Mouse (Mus musculus) heart, embryonic 15.5 days (tissue): ENCODE data around the gene Btg1-ps1. TPM values are rescaled to one million over a fixed set of nuclear protein-coding genes. Genes with fewer than 3 reads are reported as not detected.
"Not testable (repeated sequence)": the region's sequence is repeated elsewhere in the genome, so short reads cannot be mapped to it uniquely, and the experiment has no call there.

Experiments used
- ATAC-seq: fragments of 200-750 bp; cut with Nextera tagmentation; replicated peaks from 2 replicates; pipeline ENCODE4 v1.8.0; 2017; ENCODE audit warnings: low read depth, moderate TSS enrichment; ENCODE audit not compliant: insufficient number of reproducible peaks, insufficient read depth, low FRiP score
- H3K27ac ChIP-seq: fragments of 300-500 bp; sonication (generic); 2 replicates; pipeline ENCODE4 v1.5.1; 2015; ENCODE audit warnings: mild to moderate bottlenecking, inconsistent platforms
- H3K27me3 ChIP-seq: fragments of 300-500 bp; sonication (generic); 2 replicates; pipeline ENCODE4 v1.6.1; 2015; ENCODE audit warnings: inconsistent platforms
- H3K36me3 ChIP-seq: fragments of 300-500 bp; sonication (generic); 2 replicates; pipeline ENCODE4 v1.6.1; 2015; ENCODE audit warnings: mild to moderate bottlenecking, inconsistent platforms
- H3K4me1 ChIP-seq: fragments of 300-500 bp; sonication (generic); replicated peaks from 2 replicates; pipeline ENCODE4 v1.6.1; 2015; ENCODE audit warnings: inconsistent platforms
- H3K4me2 ChIP-seq: fragments of 300-500 bp; sonication (generic); 2 replicates; pipeline ENCODE4 v1.6.1; 2015; ENCODE audit warnings: inconsistent platforms, mild to moderate bottlenecking, moderate library complexity
- H3K4me3 ChIP-seq: fragments of 300-500 bp; sonication (generic); 2 replicates; pipeline ENCODE4 v1.5.1; 2015; ENCODE audit warnings: mild to moderate bottlenecking, inconsistent platforms
- H3K9ac ChIP-seq: fragments of 300-500 bp; sonication (generic); 2 replicates; pipeline ENCODE4 v1.6.1; 2015; ENCODE audit warnings: mild to moderate bottlenecking, inconsistent platforms
- H3K9me3 ChIP-seq: fragments of 300-500 bp; sonication (generic); replicated peaks from 2 replicates; pipeline ENCODE4 v1.6.1; 2016; ENCODE audit warnings: inconsistent platforms
- WGBS: fragments of 180-500 bp; shearing (Covaris S2); methylation state at CpG from one replicate; pipeline ENCODE4 v1.1.7; 2015; ENCODE audit warnings: mixed read lengths; 5-methylcytosine and 5-hydroxymethylcytosine counted together
- polyA plus RNA-seq: library from polyadenylated mRNA; unstranded; fragments of >200 nt; fragmentation: Nextera tagmentation; extraction: Ambion mirVana; gene quantifications from 2 replicates; pipeline ENCODE4 v1.2.1, GENCODE M21; 2015

Btg1-ps1 gene
- not detected in 2 replicates for polyA plus RNA-seq

- H3K27me3 ChIP-seq, ATAC-seq, H3K4me2 ChIP-seq, H3K4me3 ChIP-seq, H3K4me1 ChIP-seq, H3K27ac ChIP-seq, H3K9ac ChIP-seq, H3K36me3 ChIP-seq, H3K9me3 ChIP-seq: not testable (repeated sequence)
Observed at GRCm38 (mm10) chrX:38018597-38018996, at the start of gene Btg1-ps1. Btg1-ps1 (minus strand) TSS chrX:38018815.

GRCm38 (mm10) chrX:38066175-38066574 is 47.6 kb upstream of the Btg1-ps1 start, which contains the start of gene Rhox10:
Rhox10 (plus strand) TSS chrX:38066475.
- H3K4me2 ChIP-seq, result no peak within 1 kb of the TSS
- no peak within 1 kb of the TSS for H3K9ac ChIP-seq
- H3K4me3 ChIP-seq, result no peak within 1 kb of the TSS
- H3K4me1 ChIP-seq, result no peaks in the 10 kb centered on the region
- 86% methylated on average over 11 of the region's 11 CpGs for WGBS
- H3K36me3 ChIP-seq, result no peaks in the 10 kb centered on the region
- H3K27me3 ChIP-seq, result no peaks in the 10 kb centered on the region
- no peak within 1 kb of the TSS for H3K27ac ChIP-seq
- no peak for ATAC-seq
- H3K9me3 ChIP-seq, result no peaks in the 10 kb centered on the region

GRCm38 (mm10) chrX:38061544-38061943 is 42.9 kb upstream of the Btg1-ps1 start:
- no peak overlapping the region for H3K27ac ChIP-seq
- H3K27me3 ChIP-seq, result no peaks in the 10 kb centered on the region
- 0% methylated on average over 1 of the region's 1 CpGs for WGBS
- H3K36me3 ChIP-seq, result no peaks in the 10 kb centered on the region
- H3K9ac ChIP-seq, result no peak overlapping the region
- H3K4me2 ChIP-seq, result no peak overlapping the region
- no peak for ATAC-seq
- H3K4me3 ChIP-seq, result no peak overlapping the region
- no peaks in the 10 kb centered on the region for H3K9me3 ChIP-seq
- H3K4me1 ChIP-seq, result no peaks in the 10 kb centered on the region

- H3K27ac ChIP-seq, H3K4me2 ChIP-seq, H3K27me3 ChIP-seq, H3K4me3 ChIP-seq, H3K4me1 ChIP-seq, H3K9ac ChIP-seq, H3K9me3 ChIP-seq, ATAC-seq, H3K36me3 ChIP-seq: not testable (repeated sequence)
Observed at GRCm38 (mm10) chrX:38043014-38043413, 24.4 kb upstream of the Btg1-ps1 start, which contains the start of gene Btg1-ps2. Btg1-ps2 (minus strand) TSS chrX:38043114.

- H3K36me3 ChIP-seq, result no peaks in the 10 kb centered on the region
- no peaks in the 10 kb centered on the region for H3K9me3 ChIP-seq
- no peak overlapping the region for H3K4me2 ChIP-seq
- no peak overlapping the region for H3K9ac ChIP-seq
- WGBS, result 80% methylated on average over 5 of the region's 5 CpGs
- no peak overlapping the region for H3K4me3 ChIP-seq
- H3K4me1 ChIP-seq, result no peaks in the 10 kb centered on the region
- no peak overlapping the region for H3K27ac ChIP-seq
- no peaks in the 10 kb centered on the region for H3K27me3 ChIP-seq
- ATAC-seq, result no peak
Observed at GRCm38 (mm10) chrX:38039666-38040065, 21.1 kb upstream of the Btg1-ps1 start.

DNA sequence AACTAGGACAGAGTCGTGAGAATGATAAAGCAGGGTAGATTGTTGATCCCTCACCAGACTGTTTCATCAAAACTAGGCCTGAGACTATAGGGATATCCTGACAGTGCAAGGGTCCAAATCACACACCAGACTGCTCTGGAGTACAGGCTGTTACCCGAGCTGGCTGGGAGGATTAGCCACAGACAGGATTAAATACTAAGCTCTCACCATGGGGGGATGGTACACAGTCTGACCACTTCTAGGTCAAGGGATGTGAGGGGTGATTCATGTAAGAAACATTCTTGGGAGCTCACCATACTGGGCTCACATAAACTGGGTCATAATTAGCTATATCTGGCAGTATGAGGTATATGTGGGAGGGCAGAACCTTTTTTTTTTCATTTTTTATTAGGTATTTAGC is 15.2 kb upstream of the Btg1-ps1 start:
- Histone ChIP-seq H3K27ac (no peak overlapping the region), H3K4me2 (no peak overlapping the region), H3K9ac (no peak overlapping the region), H3K36me3 (no peaks in the 10 kb centered on the region), H3K4me3 (no peak overlapping the region), H3K27me3 (no peaks in the 10 kb centered on the region), H3K9me3 (no peaks in the 10 kb centered on the region), H3K4me1 (no peaks in the 10 kb centered on the region)
- WGBS, result 48% methylated on average over 2 of the region's 2 CpGs
- no peak for ATAC-seq

DNA sequence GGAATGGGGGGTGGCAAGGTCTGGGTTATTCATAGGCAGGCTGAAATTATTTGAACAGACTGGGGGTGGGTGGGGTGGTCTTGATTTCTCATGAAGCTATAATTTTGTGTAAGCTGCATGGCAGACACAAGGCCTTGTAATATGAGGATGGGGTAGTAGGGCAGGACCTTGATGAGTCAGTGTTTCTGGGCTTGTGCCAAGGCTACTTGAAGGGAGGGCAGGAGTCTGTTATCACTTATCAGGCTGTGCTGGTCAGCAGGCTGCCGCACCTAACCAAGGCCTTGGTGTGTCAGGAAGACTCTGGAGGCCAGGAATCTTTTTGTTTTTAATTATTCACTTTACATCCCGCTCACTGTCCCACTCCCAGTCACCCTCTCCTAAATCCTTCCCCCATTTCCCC is 9.9 kb downstream of the Btg1-ps1 start:
- H3K27ac ChIP-seq, result no peak overlapping the region
- no peak for ATAC-seq
- WGBS, result 30% methylated on average over 2 of the region's 2 CpGs
- no peaks in the 10 kb centered on the region for H3K4me1 ChIP-seq
- H3K4me2 ChIP-seq, result no peak overlapping the region
- H3K4me3 ChIP-seq, result no peak overlapping the region
- H3K9ac ChIP-seq, result no peak overlapping the region
- H3K27me3 ChIP-seq, result no peaks in the 10 kb centered on the region
- no peaks in the 10 kb centered on the region for H3K36me3 ChIP-seq
- no peaks in the 10 kb centered on the region for H3K9me3 ChIP-seq

Other genes starting within 250 kb of the Btg1-ps1 start
- 11.0 and 12.3 TPM in 2 replicates for gene Rhox5, start 214.0 kb downstream of the Btg1-ps1 start, polyA plus RNA-seq
- not detected in 2 replicates for gene Rhox6, start 191.9 kb downstream of the Btg1-ps1 start, polyA plus RNA-seq
- gene Rhox7a, start 187.1 kb downstream of the Btg1-ps1 start, polyA plus RNA-seq, result not detected in 2 replicates
- gene Rhox8, start 139.9 kb downstream of the Btg1-ps1 start, polyA plus RNA-seq, result 0.10 TPM in 1 of 2 replicates, not detected in the other
- gene Rhox7b, start 121.6 kb downstream of the Btg1-ps1 start, polyA plus RNA-seq, result not detected in 2 replicates
- gene Rhox9, start 117.0 kb downstream of the Btg1-ps1 start, polyA plus RNA-seq, result not detected in 2 replicates
- gene Btg1-ps2, start 24.3 kb upstream of the Btg1-ps1 start, polyA plus RNA-seq, result not detected in 2 replicates
- not detected in 2 replicates for gene Rhox10, start 47.7 kb upstream of the Btg1-ps1 start, polyA plus RNA-seq
- gene Rhox11, start 66.3 kb upstream of the Btg1-ps1 start, polyA plus RNA-seq, result not detected in 2 replicates
- not detected in 2 replicates for gene Rhox12, start 92.1 kb upstream of the Btg1-ps1 start, polyA plus RNA-seq
- gene Rhox13, start 102.4 kb upstream of the Btg1-ps1 start, polyA plus RNA-seq, result not detected in 2 replicates
- 2.0 and 2.2 TPM in 2 replicates for gene Zbtb33, start 171.0 kb upstream of the Btg1-ps1 start, polyA plus RNA-seq
- 26.8 and 27.6 TPM in 2 replicates for gene Tmem255a, start 233.6 kb upstream of the Btg1-ps1 start, polyA plus RNA-seq